Mouse (Mus musculus): ENCODE measurements around the gene Eif4b. TPM values are rescaled to one million over a fixed set of nuclear protein-coding genes. Genes with fewer than 3 reads are reported as not detected.

The Eif4b gene
- polyA plus RNA-seq, 1 experiment from 2014 or later: 133 TPM

GRCm38 (mm10) chr15:102100161-102100981 is 26.8 kb downstream of the Eif4b start, which contains the start of gene Tns2:
Gene Tns2, plus strand, starts transcription at chr15:102100413.
- H3K9me3 ChIP-seq (replicated peaks): no peaks in the 10 kb centered on the region
- under 1% methylated on average over 77 of the region's 82 CpGs for WGBS
- peak within 1 kb of the TSS; percentile 93 for H3K27ac ChIP-seq
- peak; percentile 75 for DNase-seq (ENCODE audit: low spot score)
- H3K4me3 ChIP-seq: peak within 1 kb of the TSS; percentile 62
- H3K4me1 ChIP-seq: peaks cover 83% of the 10 kb centered on the region
- peaks cover 1% of the 10 kb centered on the region for H3K27me3 ChIP-seq (ENCODE audit: low read depth, poor library complexity, severe bottlenecking)
- H3K36me3 ChIP-seq: peaks cover 34% of the 10 kb centered on the region

GRCm38 (mm10) chr15:102100996-102101671 is 27.6 kb downstream of the Eif4b start:
- DNase-seq (ENCODE audit: low spot score): no peak
- Histone ChIP-seq H3K4me1 (peaks cover 90% of the 10 kb centered on the region), H3K9me3 (replicated peaks) (no peaks in the 10 kb centered on the region), H3K36me3 (peaks cover 34% of the 10 kb centered on the region), H3K27me3 (ENCODE audit: low read depth, poor library complexity, severe bottlenecking) (peaks cover 9% of the 10 kb centered on the region), H3K27ac (peak overlapping the region; percentile 93), H3K4me3 (peak overlapping the region; percentile 62)
- 21% methylated on average over 10 of the region's 10 CpGs for WGBS

- Histone ChIP-seq H3K36me3 (peaks cover 27% of the 10 kb centered on the region), H3K9me3 (replicated peaks) (no peaks in the 10 kb centered on the region), H3K4me1 (peaks cover 98% of the 10 kb centered on the region), H3K4me3 (peak overlapping the region; percentile 53), H3K27me3 (ENCODE audit: low read depth, poor library complexity, severe bottlenecking) (peaks cover 17% of the 10 kb centered on the region), H3K27ac (peak overlapping the region; percentile 93)
- no peak for DNase-seq (ENCODE audit: low spot score)
- 27% methylated on average over 11 of the region's 11 CpGs for WGBS
Measured at GRCm38 (mm10) chr15:102101672-102102541, 28.3 kb downstream of the Eif4b start.

GRCm38 (mm10) chr15:102102548-102103121 is 29.1 kb downstream of the Eif4b start:
- WGBS: 9% methylated on average over 6 of the region's 6 CpGs
- peak overlapping the region; percentile 53 for H3K4me3 ChIP-seq
- peak; percentile 66 for DNase-seq (ENCODE audit: low spot score)
- peaks cover 22% of the 10 kb centered on the region for H3K27me3 ChIP-seq (ENCODE audit: low read depth, poor library complexity, severe bottlenecking)
- H3K36me3 ChIP-seq: peaks cover 20% of the 10 kb centered on the region
- peak overlapping the region; percentile 93 for H3K27ac ChIP-seq
- peaks cover 98% of the 10 kb centered on the region for H3K4me1 ChIP-seq
- no peaks in the 10 kb centered on the region for H3K9me3 ChIP-seq (replicated peaks)

- H3K9me3 ChIP-seq (replicated peaks): no peaks in the 10 kb centered on the region
- H3K4me3 ChIP-seq: peak overlapping the region; percentile 53
- H3K27me3 ChIP-seq (ENCODE audit: low read depth, poor library complexity, severe bottlenecking): peaks cover 22% of the 10 kb centered on the region
- peaks cover 92% of the 10 kb centered on the region for H3K4me1 ChIP-seq
- peak overlapping the region; percentile 93 for H3K27ac ChIP-seq
- WGBS: 4% methylated on average over 14 of the region's 14 CpGs
- peak; percentile 59 for DNase-seq (ENCODE audit: low spot score)
- peaks cover 15% of the 10 kb centered on the region for H3K36me3 ChIP-seq
Measured at GRCm38 (mm10) chr15:102103371-102103946, 29.9 kb downstream of the Eif4b start.

GRCm38 (mm10) chr15:102103947-102104555 is 30.5 kb downstream of the Eif4b start:
- Histone ChIP-seq H3K9me3 (replicated peaks) (no peaks in the 10 kb centered on the region), H3K36me3 (peaks cover 18% of the 10 kb centered on the region), H3K4me3 (peak overlapping the region; percentile 53), H3K27me3 (ENCODE audit: low read depth, poor library complexity, severe bottlenecking) (peaks cover 22% of the 10 kb centered on the region), H3K27ac (peak overlapping the region; percentile 93), H3K4me1 (peaks cover 90% of the 10 kb centered on the region)
- peak; percentile 64 for DNase-seq (ENCODE audit: low spot score)
- 19% methylated on average over 12 of the region's 12 CpGs for WGBS

- Histone ChIP-seq H3K27ac (peak overlapping the region; percentile 21; the same call in 1 of the 2 replicates), H3K36me3 (peaks cover 31% of the 10 kb centered on the region), H3K4me1 (peaks cover 83% of the 10 kb centered on the region), H3K9me3 (replicated peaks) (no peaks in the 10 kb centered on the region), H3K4me3 (peak overlapping the region; percentile 7; the same call in 1 of the 2 replicates), H3K27me3 (ENCODE audit: low read depth, poor library complexity, severe bottlenecking) (peaks cover 22% of the 10 kb centered on the region)
- 66% methylated on average over 5 of the region's 5 CpGs for WGBS
- no peak for DNase-seq (ENCODE audit: low spot score)
Measured at GRCm38 (mm10) chr15:102105360-102105759, 31.8 kb downstream of the Eif4b start.

- Histone ChIP-seq H3K27me3 (ENCODE audit: low read depth, poor library complexity, severe bottlenecking) (peaks cover 22% of the 10 kb centered on the region), H3K27ac (peak overlapping the region; percentile 21), H3K4me3 (peak overlapping the region; percentile 50), H3K9me3 (replicated peaks) (no peaks in the 10 kb centered on the region), H3K36me3 (peaks cover 38% of the 10 kb centered on the region), H3K4me1 (peaks cover 80% of the 10 kb centered on the region)
- WGBS: 29% methylated on average over 18 of the region's 18 CpGs
- peak; percentile 57 for DNase-seq (ENCODE audit: low spot score)
Measured at GRCm38 (mm10) chr15:102105764-102106730, 32.5 kb downstream of the Eif4b start.

- Histone ChIP-seq H3K36me3 (peaks cover 46% of the 10 kb centered on the region), H3K27me3 (ENCODE audit: low read depth, poor library complexity, severe bottlenecking) (peaks cover 22% of the 10 kb centered on the region), H3K4me3 (peak overlapping the region; percentile 50), H3K9me3 (replicated peaks) (no peaks in the 10 kb centered on the region), H3K27ac (peak overlapping the region; percentile 50; the same call in 1 of the 2 replicates), H3K4me1 (peaks cover 72% of the 10 kb centered on the region)
- peak; percentile 76 for DNase-seq (ENCODE audit: low spot score)
- 3% methylated on average over 38 of the region's 38 CpGs for WGBS
Measured at GRCm38 (mm10) chr15:102106754-102107456, 33.3 kb downstream of the Eif4b start.

Data from limb, embryonic 10.5 days (tissue).